Mouse (Mus musculus) hindbrain, embryonic 13.5 days (tissue): ENCODE results near the gene Peli2. TPM values are rescaled to one million over a fixed set of nuclear protein-coding genes. Genes with fewer than 3 reads are reported as not detected.

Experiments
- ATAC-seq: fragments of 200-750 bp; cut with Nextera tagmentation; 2 replicates; pipeline ENCODE4 v1.8.0; 2017; ENCODE audit warnings: moderate TSS enrichment; ENCODE audit not compliant: low FRiP score
- H3K27ac ChIP-seq: fragments of 300-500 bp; sonication (generic); 2 replicates; pipeline ENCODE4 v1.5.1; 2015; ENCODE audit warnings: inconsistent platforms, mild to moderate bottlenecking, moderate library complexity
- H3K27me3 ChIP-seq: fragments of 300-500 bp; sonication (generic); 2 replicates; pipeline ENCODE4 v1.6.1; 2015; ENCODE audit warnings: mild to moderate bottlenecking, inconsistent platforms
- H3K36me3 ChIP-seq: fragments of 300-500 bp; sonication (generic); 2 replicates; pipeline ENCODE4 v1.6.1; 2015; ENCODE audit warnings: mild to moderate bottlenecking, inconsistent platforms
- H3K4me1 ChIP-seq: fragments of 300-500 bp; sonication (generic); replicated peaks from 2 replicates; pipeline ENCODE4 v1.6.1; 2015; ENCODE audit warnings: inconsistent platforms
- H3K4me2 ChIP-seq: fragments of 300-500 bp; sonication (generic); 2 replicates; pipeline ENCODE4 v1.6.1; 2015; ENCODE audit warnings: inconsistent platforms, mild to moderate bottlenecking, moderate library complexity
- H3K4me3 ChIP-seq: fragments of 300-500 bp; sonication (generic); 2 replicates; pipeline ENCODE4 v1.5.1; 2015; ENCODE audit warnings: mild to moderate bottlenecking, inconsistent platforms
- H3K9ac ChIP-seq: fragments of 300-500 bp; sonication (generic); 2 replicates; pipeline ENCODE4 v1.6.1; 2015; ENCODE audit warnings: mild to moderate bottlenecking, inconsistent platforms
- H3K9me3 ChIP-seq: fragments of 300-500 bp; sonication (generic); 2 replicates; pipeline ENCODE4 v1.6.1; 2016; ENCODE audit warnings: inconsistent platforms
- WGBS: fragments of 180-500 bp; shearing (Covaris S2); methylation state at CpG from one replicate; pipeline ENCODE4 v1.1.7; 2015; 5-methylcytosine and 5-hydroxymethylcytosine counted together
- polyA plus RNA-seq: library from polyadenylated mRNA; unstranded; fragments of >200 nt; fragmentation: Nextera tagmentation; extraction: Ambion mirVana; gene quantifications from 2 replicates; pipeline ENCODE4 v1.2.1, GENCODE M21; 2015

Gene Peli2
- polyA plus RNA-seq, 1 experiment from 2014 or later: 10.6 TPM

- peaks cover 12% of the 10 kb centered on the region; the same call in 1 of the 2 replicates for H3K4me1 ChIP-seq
- H3K27me3 ChIP-seq: no peaks in the 10 kb centered on the region
- no peak overlapping the region for H3K9ac ChIP-seq
- no peak for ATAC-seq
- WGBS: 72% methylated on average over 3 of the region's 3 CpGs
- no peaks in the 10 kb centered on the region for H3K36me3 ChIP-seq
- no peak overlapping the region for H3K4me2 ChIP-seq
- no peak overlapping the region for H3K27ac ChIP-seq
- no peak overlapping the region for H3K4me3 ChIP-seq
- H3K9me3 ChIP-seq: no peaks in the 10 kb centered on the region
Observed at GRCm38 (mm10) chr14:48327746-48328145, 207.1 kb downstream of the Peli2 start.

DNA sequence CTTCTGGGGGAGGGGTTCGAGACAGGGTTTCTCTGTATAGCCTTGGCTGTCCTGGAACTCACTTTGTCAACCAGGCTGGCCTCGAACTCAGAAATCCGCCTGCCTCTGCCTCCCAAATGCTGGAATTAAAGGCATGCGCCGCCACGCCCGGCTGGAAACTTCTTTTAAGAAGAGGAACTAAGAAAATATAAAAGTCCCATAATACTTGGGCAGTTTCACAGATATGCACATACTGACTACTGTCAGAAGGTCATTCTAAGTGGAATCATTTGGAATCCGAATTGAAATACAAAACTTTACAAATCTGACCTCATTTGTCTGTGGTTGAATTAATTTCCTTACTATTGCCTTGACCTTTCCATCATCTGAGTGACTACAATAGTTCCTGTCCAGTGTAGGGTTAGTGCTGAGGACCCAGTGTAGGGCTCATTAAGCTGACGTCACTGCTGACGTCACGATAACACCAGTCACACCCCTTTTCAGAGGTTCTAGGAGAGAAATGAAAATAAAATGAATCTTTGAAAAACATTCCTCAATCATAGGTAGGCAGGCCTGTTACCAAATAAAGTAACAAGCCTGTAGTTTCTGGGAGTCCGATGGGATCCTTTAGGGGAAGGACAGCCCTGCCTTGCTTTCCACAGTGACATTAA lies 209.2 kb downstream of the Peli2 start:
- H3K4me1 ChIP-seq: peaks cover 22% of the 10 kb centered on the region
- no peak overlapping the region for H3K4me2 ChIP-seq
- H3K27ac ChIP-seq: no peak overlapping the region
- H3K4me3 ChIP-seq: no peak overlapping the region
- no peak overlapping the region for H3K9ac ChIP-seq
- no peak for ATAC-seq
- H3K27me3 ChIP-seq: 0 out of 2 replicates have a peak, but pooled peaks cover 3% of the 10 kb centered on the region
- WGBS: 89% methylated on average over 12 of the region's 12 CpGs
- H3K9me3 ChIP-seq: no peaks in the 10 kb centered on the region
- no peaks in the 10 kb centered on the region for H3K36me3 ChIP-seq
